Mouse (Mus musculus) lung, embryonic 14.5 days (tissue): Measurements from ENCODE around the gene Ssbp2. TPM values are rescaled to one million over a fixed set of nuclear protein-coding genes. Genes with fewer than 3 reads are reported as not detected.

Source experiments
- ATAC-seq: fragments of 200-750 bp; cut with Nextera tagmentation; 2 replicates; pipeline ENCODE4 v1.8.0; 2017; ENCODE audit warnings: mild to moderate bottlenecking, moderate TSS enrichment, moderate library complexity; ENCODE audit not compliant: insufficient read depth
- DNase-seq: peaks from one replicate; pipeline ENCODE4 v3.0.0-alpha.2; 2015
- H3K27ac ChIP-seq: fragments of 300-500 bp; sonication (generic); 2 replicates; pipeline ENCODE4 v1.5.1; 2014; ENCODE audit warnings: low read depth, mild to moderate bottlenecking, moderate library complexity
- H3K27me3 ChIP-seq: fragments of 300-500 bp; sonication (generic); 2 replicates; pipeline ENCODE4 v1.6.1; 2014; ENCODE audit warnings: low read length, control low read depth; ENCODE audit not compliant: insufficient read depth
- H3K36me3 ChIP-seq: fragments of 300-500 bp; sonication (generic); 2 replicates; pipeline ENCODE4 v1.6.1; 2014; ENCODE audit warnings: control low read depth; ENCODE audit not compliant: insufficient read depth
- H3K4me1 ChIP-seq: fragments of 300-500 bp; sonication (generic); 2 replicates; pipeline ENCODE4 v1.6.1; 2014; ENCODE audit warnings: antibody characterized with exemption, control low read depth; ENCODE audit not compliant: insufficient read depth
- H3K4me2 ChIP-seq: fragments of 300-500 bp; sonication (generic); 2 replicates; pipeline ENCODE4 v1.6.1; 2014; ENCODE audit warnings: mild to moderate bottlenecking
- H3K4me3 ChIP-seq: fragments of 300-500 bp; sonication (generic); 2 replicates; pipeline ENCODE4 v1.5.1; 2014; ENCODE audit warnings: low read depth, low read length
- H3K9ac ChIP-seq: fragments of 300-500 bp; sonication (generic); 2 replicates; pipeline ENCODE4 v1.6.1; 2014
- H3K9me3 ChIP-seq: fragments of 300-500 bp; sonication (generic); 2 replicates; pipeline ENCODE4 v1.6.1; 2016; ENCODE audit warnings: low read depth, low read length, control low read depth
- CTCF ChIP-seq: IDR thresholded peaks from 2 replicates; pipeline ENCODE4 v1.5.1; 2016; ENCODE audit warnings: antibody characterized with exemption, low read depth
- WGBS: fragments of 180-500 bp; shearing (Covaris S2); extraction: QIAGEN DNeasy Blood & Tissue Kit; methylation state at CpG from one replicate; pipeline ENCODE4 v1.1.7; 2014; 5-methylcytosine and 5-hydroxymethylcytosine counted together
- microRNA-seq: library from miRNA; unstranded; fragments of <30 nt; microRNA quantifications from one replicate; pipeline ENCODE4, GENCODE M21; 2016; ENCODE audit warnings: borderline number of aligned reads
- polyA plus RNA-seq: library from polyadenylated mRNA; unstranded; fragments of >200 nt; fragmentation: Nextera tagmentation; extraction: Ambion mirVana; gene quantifications from 2 replicates; pipeline ENCODE4 v1.2.1, GENCODE M21; 2014

Ssbp2 gene
- polyA plus RNA-seq, 1 experiment from 2014 or later: 95.0 TPM

DNA sequence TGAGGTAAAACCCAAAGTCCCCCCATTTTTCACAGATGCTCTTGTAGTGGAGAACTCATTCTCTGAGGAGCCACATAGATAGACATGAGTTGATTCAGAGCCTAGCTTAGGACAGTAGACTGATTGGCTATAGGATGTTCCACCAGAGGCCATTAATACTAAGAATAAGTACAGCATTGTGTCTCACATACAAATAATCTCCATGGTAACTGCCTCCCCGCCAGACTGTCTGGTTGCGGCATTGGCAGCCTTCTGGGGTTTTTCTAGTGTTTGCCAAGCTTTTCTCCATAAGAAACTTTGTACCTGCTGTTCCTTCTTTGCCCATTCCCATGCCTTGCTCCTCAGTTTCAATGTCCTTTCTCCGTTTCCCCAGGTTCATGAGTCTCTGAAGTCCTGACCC lies 283.1 kb downstream of the Ssbp2 start:
- H3K27ac ChIP-seq: no peak overlapping the region
- H3K4me3 ChIP-seq: no peak overlapping the region
- ATAC-seq (no peak), DNase-seq (no peak)
- H3K36me3 ChIP-seq: no peaks in the 10 kb centered on the region
- TF ChIP-seq CTCF: no peak
- H3K9ac ChIP-seq: no peak overlapping the region
- H3K27me3 ChIP-seq: peaks cover 5% of the 10 kb centered on the region
- H3K4me1 ChIP-seq: no peaks in the 10 kb centered on the region
- H3K9me3 ChIP-seq: no peaks in the 10 kb centered on the region
- H3K4me2 ChIP-seq: no peak overlapping the region
- WGBS: 85% methylated on average over 3 of the region's 3 CpGs

DNA sequence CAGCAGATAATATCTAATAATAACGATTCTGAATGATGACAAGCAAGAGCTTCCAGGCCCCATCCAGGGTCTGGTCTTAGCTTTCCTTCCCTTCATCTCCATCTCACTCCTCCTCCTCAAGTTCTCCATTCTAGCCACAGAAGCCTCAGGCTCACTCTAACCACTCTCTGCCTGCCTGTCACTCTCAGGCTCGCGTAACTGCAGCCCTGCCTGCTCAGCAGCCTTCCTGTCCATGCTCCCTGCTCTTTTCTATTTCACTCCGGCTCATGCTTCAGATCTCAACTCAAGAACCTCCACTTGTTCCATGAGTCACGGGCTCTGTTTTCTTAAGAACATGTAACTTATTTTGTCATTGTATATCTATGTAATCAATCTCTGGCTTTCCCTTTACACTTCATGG lies 286.4 kb downstream of the Ssbp2 start:
- ATAC-seq (no peak), DNase-seq (no peak)
- no peak overlapping the region for H3K4me3 ChIP-seq
- no peak overlapping the region for H3K27ac ChIP-seq
- H3K4me1 ChIP-seq: no peaks in the 10 kb centered on the region
- TF ChIP-seq CTCF: no peak
- no peaks in the 10 kb centered on the region for H3K36me3 ChIP-seq
- H3K9me3 ChIP-seq: no peaks in the 10 kb centered on the region
- H3K9ac ChIP-seq: no peak overlapping the region
- H3K27me3 ChIP-seq: no peaks in the 10 kb centered on the region
- WGBS: 71% methylated on average over 5 of the region's 5 CpGs
- H3K4me2 ChIP-seq: no peak overlapping the region

- Histone ChIP-seq H3K4me3 (no peak overlapping the region), H3K27ac (no peak overlapping the region), H3K27me3 (no peaks in the 10 kb centered on the region), H3K36me3 (no peaks in the 10 kb centered on the region), H3K4me1 (no peaks in the 10 kb centered on the region), H3K9ac (no peak overlapping the region), H3K9me3 (no peaks in the 10 kb centered on the region), H3K4me2 (no peak overlapping the region)
- TF ChIP-seq CTCF: no peak
- 86% methylated on average over 2 of the region's 2 CpGs for WGBS
- DNase-seq (no peak), ATAC-seq (no peak)
Observed at GRCm38 (mm10) chr13:91748401-91748800, 288.3 kb downstream of the Ssbp2 start.

GRCm38 (mm10) chr13:91749981-91750380 lies 289.9 kb downstream of the Ssbp2 start:
- ATAC-seq (no peak), DNase-seq (no peak)
- 60% methylated on average over 4 of the region's 4 CpGs for WGBS

More at GRCm38 (mm10) chr13:91749981-91750380, 289.9 kb downstream of the Ssbp2 start:
- H3K9ac ChIP-seq: no peak overlapping the region
- H3K4me3 ChIP-seq: no peak overlapping the region
- H3K27me3 ChIP-seq: no peaks in the 10 kb centered on the region
- no peak for TF ChIP-seq CTCF
- no peak overlapping the region for H3K4me2 ChIP-seq
- H3K36me3 ChIP-seq: no peaks in the 10 kb centered on the region
- no peak overlapping the region for H3K27ac ChIP-seq
- no peaks in the 10 kb centered on the region for H3K4me1 ChIP-seq
- H3K9me3 ChIP-seq: no peaks in the 10 kb centered on the region

Small RNA genes within 50 kb of the gene (microRNA-seq; reads per million reads assigned to microRNA genes)
- not detected for gene Gm27656

Other genes starting within 250 kb of the Ssbp2 start
- 13.4 and 14.9 TPM in 2 replicates for gene Atg10, start 236.3 kb upstream of the Ssbp2 start, polyA plus RNA-seq